Mouse (Mus musculus): ENCODE results near the gene Mynn. TPM values are rescaled to one million over a fixed set of nuclear protein-coding genes. Genes with fewer than 3 reads are reported as not detected.

The Mynn gene
- polyA plus RNA-seq, 1 experiment from 2014 or later = 39.9 TPM

DNA sequence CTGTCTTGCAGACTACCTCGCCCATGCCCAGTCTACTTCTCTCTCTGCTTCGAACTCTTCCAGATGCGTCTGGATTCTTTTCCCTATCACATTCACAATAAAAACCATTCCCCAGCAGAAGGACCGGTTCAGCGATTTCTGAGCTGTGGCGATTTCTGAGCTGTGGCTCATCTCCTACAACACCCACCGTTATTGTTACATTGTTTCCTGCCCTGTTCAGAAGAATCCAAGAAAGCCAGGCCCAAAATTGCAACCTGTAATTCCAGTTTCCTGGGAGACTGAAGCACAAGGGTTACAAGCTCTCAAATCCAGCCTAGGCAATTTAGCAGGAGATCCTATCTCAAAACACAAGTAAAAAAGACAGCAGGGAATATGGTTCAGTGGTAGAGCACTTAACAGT, 4.6 kb upstream of the Mynn start:
- no peaks in the 10 kb centered on the region for H3K36me3 ChIP-seq (ENCODE audit: control insufficient read depth, insufficient read depth)
- 84% methylated on average over 7 of the region's 7 CpGs for WGBS
- no peak overlapping the region for H3K4me3 ChIP-seq (replicated peaks; ENCODE audit: low read length)
- H3K9me3 ChIP-seq (ENCODE audit: control insufficient read depth, low read length) = no peaks in the 10 kb centered on the region
- H3K27ac ChIP-seq (ENCODE audit: low read length) = no peak overlapping the region
- no peak overlapping the region for H3K4me2 ChIP-seq (ENCODE audit: low read length)
- no peaks in the 10 kb centered on the region for H3K27me3 ChIP-seq (replicated peaks; ENCODE audit: control insufficient read depth, insufficient read depth, low read length)
- no peak overlapping the region for H3K9ac ChIP-seq (replicated peaks; ENCODE audit: low read depth, low read length)
- peaks cover 15% of the 10 kb centered on the region for H3K4me1 ChIP-seq (replicated peaks; ENCODE audit: control insufficient read depth, insufficient read depth, low read length)
- no peak for ATAC-seq

GRCm38 (mm10) chr3:30599711-30600545, 1.9 kb upstream of the Mynn start, which contains the start of gene Actrt3:
Gene Actrt3, minus strand, starts transcription at chr3:30599939.
- H3K9me3 ChIP-seq (ENCODE audit: control insufficient read depth, low read length) = no peaks in the 10 kb centered on the region
- no peaks in the 10 kb centered on the region for H3K36me3 ChIP-seq (ENCODE audit: control insufficient read depth, insufficient read depth)
- H3K4me1 ChIP-seq (replicated peaks; ENCODE audit: control insufficient read depth, insufficient read depth, low read length) = peaks cover 23% of the 10 kb centered on the region
- H3K27ac ChIP-seq (ENCODE audit: low read length) = peak within 1 kb of the TSS; percentile 72
- no peak for ATAC-seq
- peak within 1 kb of the TSS; percentile 64 for H3K9ac ChIP-seq (replicated peaks; ENCODE audit: low read depth, low read length)
- no peaks in the 10 kb centered on the region for H3K27me3 ChIP-seq (replicated peaks; ENCODE audit: control insufficient read depth, insufficient read depth, low read length)
- peak within 1 kb of the TSS; percentile 54 for H3K4me3 ChIP-seq (replicated peaks; ENCODE audit: low read length)
- H3K4me2 ChIP-seq (ENCODE audit: low read length) = peak within 1 kb of the TSS; percentile 77
- 1% methylated on average over 32 of the region's 32 CpGs for WGBS

- Histone ChIP-seq H3K4me2 (ENCODE audit: low read length) (peak overlapping the region; percentile 77), H3K36me3 (ENCODE audit: control insufficient read depth, insufficient read depth) (no peaks in the 10 kb centered on the region), H3K9ac (replicated peaks; ENCODE audit: low read depth, low read length) (peak overlapping the region; percentile 41), H3K27ac (ENCODE audit: low read length) (peak overlapping the region; percentile 72), H3K27me3 (replicated peaks; ENCODE audit: control insufficient read depth, insufficient read depth, low read length) (no peaks in the 10 kb centered on the region), H3K9me3 (ENCODE audit: control insufficient read depth, low read length) (no peaks in the 10 kb centered on the region), H3K4me3 (replicated peaks; ENCODE audit: low read length) (peak overlapping the region; percentile 54), H3K4me1 (replicated peaks; ENCODE audit: control insufficient read depth, insufficient read depth, low read length) (peaks cover 21% of the 10 kb centered on the region)
- WGBS = under 1% methylated on average over 14 of the region's 14 CpGs
- ATAC-seq = no peak
Observed at GRCm38 (mm10) chr3:30600717-30601116, 1.1 kb upstream of the Mynn start.

GRCm38 (mm10) chr3:30601175-30601574, 690 bp upstream of the Mynn start:
- peak overlapping the region; percentile 54 for H3K4me3 ChIP-seq (replicated peaks; ENCODE audit: low read length)
- 0 out of 2 replicates have a peak overlapping the region, but pooled peaks have one; percentile 57 for H3K27ac ChIP-seq (ENCODE audit: low read length)
- no peaks in the 10 kb centered on the region for H3K9me3 ChIP-seq (ENCODE audit: control insufficient read depth, low read length)
- whole genome bisulfite sequencing = 0% methylated on average over 17 of the region's 17 CpGs
- H3K27me3 ChIP-seq (replicated peaks; ENCODE audit: control insufficient read depth, insufficient read depth, low read length) = no peaks in the 10 kb centered on the region
- peak overlapping the region; percentile 77 for H3K4me2 ChIP-seq (ENCODE audit: low read length)
- H3K36me3 ChIP-seq (ENCODE audit: control insufficient read depth, insufficient read depth) = no peaks in the 10 kb centered on the region
- peak; percentile 22 for ATAC-seq
- peaks cover 17% of the 10 kb centered on the region for H3K4me1 ChIP-seq (replicated peaks; ENCODE audit: control insufficient read depth, insufficient read depth, low read length)
- H3K9ac ChIP-seq (replicated peaks; ENCODE audit: low read depth, low read length) = no peak overlapping the region

DNA sequence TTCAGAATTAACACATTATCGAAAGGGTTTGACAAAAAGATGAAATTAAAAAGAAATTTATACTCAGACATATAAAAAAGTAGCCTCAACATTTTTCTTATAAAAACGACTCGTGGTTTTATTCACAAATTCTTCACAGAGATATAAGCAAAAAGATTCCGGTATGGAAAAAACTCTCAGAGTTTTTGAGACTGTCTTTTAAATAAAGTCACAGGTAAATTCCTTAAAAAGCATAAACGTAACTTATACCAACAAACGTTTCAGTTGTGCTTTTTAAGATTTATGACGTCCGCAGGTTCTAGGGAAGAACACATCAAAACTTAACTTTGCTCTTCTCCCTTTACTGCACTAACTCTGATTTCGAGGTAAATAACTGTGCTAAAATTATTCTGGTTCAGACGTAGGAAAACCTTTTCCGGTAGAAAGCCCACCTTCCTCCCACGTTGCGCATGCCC, 228 bp upstream of the Mynn start:
- no peaks in the 10 kb centered on the region for H3K27me3 ChIP-seq (replicated peaks; ENCODE audit: control insufficient read depth, insufficient read depth, low read length)
- peak overlapping the region; percentile 97 for H3K27ac ChIP-seq (ENCODE audit: low read length)
- H3K4me3 ChIP-seq (replicated peaks; ENCODE audit: low read length) = peak overlapping the region; percentile 92
- H3K9me3 ChIP-seq (ENCODE audit: control insufficient read depth, low read length) = no peaks in the 10 kb centered on the region
- H3K4me2 ChIP-seq (ENCODE audit: low read length) = peak overlapping the region; percentile 77
- under 1% methylated on average over 13 of the region's 13 CpGs for WGBS
- no peaks in the 10 kb centered on the region for H3K36me3 ChIP-seq (ENCODE audit: control insufficient read depth, insufficient read depth)
- H3K4me1 ChIP-seq (replicated peaks; ENCODE audit: control insufficient read depth, insufficient read depth, low read length) = peaks cover 17% of the 10 kb centered on the region
- no peak for ATAC-seq
- peak overlapping the region; percentile 87 for H3K9ac ChIP-seq (replicated peaks; ENCODE audit: low read depth, low read length)

DNA sequence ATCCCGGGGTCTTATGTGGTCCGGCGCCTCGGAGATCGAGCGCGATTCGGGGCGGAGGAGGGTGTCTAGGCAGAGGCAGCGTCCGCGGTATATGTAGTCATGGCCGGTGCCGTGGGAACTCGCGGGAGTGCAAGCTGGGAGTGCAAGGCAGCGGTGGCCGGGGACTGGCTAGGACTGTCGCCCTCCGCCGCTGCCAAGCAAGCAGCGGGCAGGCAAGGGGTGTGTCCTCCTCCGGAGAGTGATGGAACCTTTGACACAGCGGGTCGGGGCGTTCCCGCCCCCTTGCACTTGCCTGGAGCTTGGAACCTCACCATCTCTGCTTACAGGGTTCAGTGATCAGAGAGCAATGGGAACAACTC, 854 bp downstream of the Mynn start:
- H3K4me3 ChIP-seq (replicated peaks; ENCODE audit: low read length) = peak overlapping the region; percentile 92
- under 1% methylated on average over 27 of the region's 27 CpGs for WGBS
- H3K4me1 ChIP-seq (replicated peaks; ENCODE audit: control insufficient read depth, insufficient read depth, low read length) = peaks cover 17% of the 10 kb centered on the region
- H3K36me3 ChIP-seq (ENCODE audit: control insufficient read depth, insufficient read depth) = no peaks in the 10 kb centered on the region; the same call in 1 of the 2 replicates
- peak; percentile 49 for ATAC-seq
- no peaks in the 10 kb centered on the region for H3K27me3 ChIP-seq (replicated peaks; ENCODE audit: control insufficient read depth, insufficient read depth, low read length)
- peak overlapping the region; percentile 68 for H3K4me2 ChIP-seq (ENCODE audit: low read length)
- peak overlapping the region; percentile 87 for H3K9ac ChIP-seq (replicated peaks; ENCODE audit: low read depth, low read length)
- peak overlapping the region; percentile 97 for H3K27ac ChIP-seq (ENCODE audit: low read length)
- no peaks in the 10 kb centered on the region for H3K9me3 ChIP-seq (ENCODE audit: control insufficient read depth, low read length)

GRCm38 (mm10) chr3:30603256-30603655, 1.4 kb downstream of the Mynn start:
- 29% methylated on average over 10 of the region's 10 CpGs for WGBS
- H3K4me1 ChIP-seq (replicated peaks; ENCODE audit: control insufficient read depth, insufficient read depth, low read length) = peaks cover 19% of the 10 kb centered on the region
- H3K4me3 ChIP-seq (replicated peaks; ENCODE audit: low read length) = peak overlapping the region; percentile 92
- no peaks in the 10 kb centered on the region for H3K27me3 ChIP-seq (replicated peaks; ENCODE audit: control insufficient read depth, insufficient read depth, low read length)
- no peaks in the 10 kb centered on the region for H3K9me3 ChIP-seq (ENCODE audit: control insufficient read depth, low read length)
- no peak overlapping the region; the same call in 1 of the 2 replicates for H3K27ac ChIP-seq (ENCODE audit: low read length)
- H3K36me3 ChIP-seq (ENCODE audit: control insufficient read depth, insufficient read depth) = peaks cover 2% of the 10 kb centered on the region; the same call in 1 of the 2 replicates
- H3K4me2 ChIP-seq (ENCODE audit: low read length) = peak overlapping the region; percentile 68
- H3K9ac ChIP-seq (replicated peaks; ENCODE audit: low read depth, low read length) = peak overlapping the region; percentile 87
- no peak for ATAC-seq

DNA sequence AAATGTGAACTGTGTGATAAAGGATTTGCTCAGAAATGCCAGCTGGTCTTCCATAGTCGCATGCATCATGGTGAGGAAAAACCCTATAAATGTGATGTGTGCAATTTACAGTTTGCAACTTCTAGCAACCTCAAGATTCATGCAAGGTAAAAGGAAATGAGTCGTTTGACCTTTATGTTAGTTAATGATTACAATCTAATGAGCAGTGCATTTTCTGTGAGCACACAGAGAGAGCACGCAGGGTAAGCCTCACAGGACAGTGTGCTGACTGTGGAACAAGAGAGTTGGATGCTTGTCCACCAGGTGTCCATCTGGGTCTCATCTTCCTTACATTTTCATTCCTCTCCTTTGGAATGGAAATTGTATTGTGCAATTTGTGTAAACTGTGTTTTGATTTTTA, 7.1 kb downstream of the Mynn start:
- Histone ChIP-seq H3K36me3 (ENCODE audit: control insufficient read depth, insufficient read depth) (peaks cover 23% of the 10 kb centered on the region), H3K27ac (ENCODE audit: low read length) (no peak overlapping the region), H3K9me3 (ENCODE audit: control insufficient read depth, low read length) (no peaks in the 10 kb centered on the region), H3K27me3 (replicated peaks; ENCODE audit: control insufficient read depth, insufficient read depth, low read length) (no peaks in the 10 kb centered on the region), H3K4me3 (replicated peaks; ENCODE audit: low read length) (no peak overlapping the region), H3K4me1 (replicated peaks; ENCODE audit: control insufficient read depth, insufficient read depth, low read length) (peaks cover 5% of the 10 kb centered on the region), H3K4me2 (ENCODE audit: low read length) (no peak overlapping the region), H3K9ac (replicated peaks; ENCODE audit: low read depth, low read length) (no peak overlapping the region)
- WGBS = 95% methylated on average over 3 of the region's 3 CpGs
- ATAC-seq = no peak

DNA sequence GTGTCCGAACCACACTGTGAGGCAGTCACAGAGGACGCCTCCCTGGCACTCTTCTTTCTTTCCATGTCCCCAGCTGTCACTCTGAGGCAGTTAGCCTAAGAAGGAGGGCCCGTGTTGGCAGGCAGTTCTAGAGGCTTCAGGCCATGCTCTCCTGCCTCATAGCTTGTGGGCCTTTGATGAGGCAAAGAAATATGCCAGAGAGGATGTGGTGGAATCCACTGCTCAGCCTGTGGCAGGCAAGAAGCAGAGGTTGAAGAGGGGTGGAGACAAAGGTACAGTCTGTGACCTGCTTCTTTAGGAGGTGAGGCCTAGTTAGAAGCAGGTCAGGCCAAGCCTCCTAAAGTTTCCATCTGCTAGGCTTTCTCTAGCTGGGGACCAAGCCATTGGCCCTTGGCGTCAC, 9.1 kb downstream of the Mynn start:
- Histone ChIP-seq H3K27me3 (replicated peaks; ENCODE audit: control insufficient read depth, insufficient read depth, low read length) (no peaks in the 10 kb centered on the region), H3K4me3 (replicated peaks; ENCODE audit: low read length) (no peak overlapping the region), H3K4me1 (replicated peaks; ENCODE audit: control insufficient read depth, insufficient read depth, low read length) (peaks cover 5% of the 10 kb centered on the region; the same call in 1 of the 2 replicates), H3K9ac (replicated peaks; ENCODE audit: low read depth, low read length) (no peak overlapping the region), H3K36me3 (ENCODE audit: control insufficient read depth, insufficient read depth) (peaks cover 30% of the 10 kb centered on the region), H3K4me2 (ENCODE audit: low read length) (no peak overlapping the region), H3K27ac (ENCODE audit: low read length) (no peak overlapping the region), H3K9me3 (ENCODE audit: control insufficient read depth, low read length) (no peaks in the 10 kb centered on the region)
- 92% methylated on average over 4 of the region's 4 CpGs for WGBS
- no peak for ATAC-seq
